Mouse (Mus musculus): ENCODE results near the gene Grip1. TPM values are rescaled to one million over a fixed set of nuclear protein-coding genes. Genes with fewer than 3 reads are reported as not detected.

Grip1 gene
- total RNA-seq, 2 experiments from 2014 or later: not detected

GRCm38 (mm10) chr10:119550630-119551029, 97.0 kb downstream of the Grip1 start:
- no peak for ATAC-seq (replicated peaks; ENCODE audit: low FRiP score, poor library complexity, severe bottlenecking)

DNA sequence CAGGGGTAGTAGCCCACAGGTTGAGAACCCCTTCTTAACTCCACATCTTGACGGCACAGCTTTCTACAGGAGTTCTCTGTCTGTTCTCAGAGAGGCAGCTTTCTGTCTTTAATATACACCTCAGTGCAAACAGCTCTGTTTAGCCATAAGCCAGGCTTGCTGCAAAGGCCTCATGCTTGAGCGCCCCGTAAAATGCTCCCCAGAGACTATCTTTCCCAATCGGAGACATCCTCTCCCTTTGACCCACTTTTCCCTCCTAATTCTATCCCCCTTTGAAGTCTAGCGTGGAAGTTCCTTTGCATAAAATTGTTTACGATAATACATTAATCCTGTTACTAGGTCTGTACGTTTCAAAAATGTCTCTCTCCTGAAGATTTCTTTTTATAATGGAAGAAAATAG, 102.7 kb downstream of the Grip1 start:
- ATAC-seq (replicated peaks; ENCODE audit: low FRiP score, poor library complexity, severe bottlenecking): no peak

DNA sequence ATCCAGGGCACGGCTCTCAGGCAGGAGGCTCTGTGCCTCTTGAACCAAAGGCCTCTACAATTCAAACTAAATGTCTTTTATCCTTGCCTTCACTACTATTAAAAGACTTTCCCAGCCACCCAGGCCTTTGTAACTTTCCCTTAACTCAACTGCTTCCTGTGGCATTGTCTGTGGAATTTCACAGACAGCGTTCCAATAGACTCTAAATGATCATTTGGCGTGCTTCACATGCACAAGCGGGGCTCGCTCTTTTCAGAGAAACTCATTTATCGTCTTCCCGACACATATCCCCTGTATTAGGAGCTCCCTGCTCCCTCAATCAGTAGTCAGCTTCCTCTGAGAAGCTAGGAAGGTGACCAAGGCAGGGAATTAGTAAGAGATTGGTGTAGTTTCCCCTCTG, 104.8 kb downstream of the Grip1 start:
- no peak for ATAC-seq (replicated peaks; ENCODE audit: low FRiP score, poor library complexity, severe bottlenecking)

- no peak for ATAC-seq (replicated peaks; ENCODE audit: low FRiP score, poor library complexity, severe bottlenecking)
Measured at GRCm38 (mm10) chr10:119564862-119565261, 111.2 kb downstream of the Grip1 start.

DNA sequence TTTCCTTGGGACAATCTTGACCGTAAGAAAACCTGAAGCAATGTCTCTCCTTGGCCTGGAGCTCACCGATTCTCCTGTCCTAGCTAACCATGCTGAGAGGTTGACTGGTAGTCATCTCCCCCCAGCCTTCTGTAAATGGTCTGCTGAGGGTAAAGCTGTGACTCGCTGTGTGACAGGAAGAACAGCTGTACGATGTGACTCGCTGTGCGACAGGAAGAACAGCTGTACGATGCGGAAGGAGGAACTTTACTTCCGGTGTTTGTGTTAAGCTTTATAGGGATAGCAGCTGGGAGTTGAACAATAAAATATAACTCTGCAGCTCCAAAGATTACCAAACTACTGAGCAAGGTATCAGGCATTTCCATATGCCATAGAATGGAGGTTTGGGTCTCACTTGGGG, 119.5 kb downstream of the Grip1 start:
- ATAC-seq (replicated peaks; ENCODE audit: low FRiP score, poor library complexity, severe bottlenecking): no peak

GRCm38 (mm10) chr10:119575780-119576179, 122.2 kb downstream of the Grip1 start:
- no peak for ATAC-seq (replicated peaks; ENCODE audit: low FRiP score, poor library complexity, severe bottlenecking)

DNA sequence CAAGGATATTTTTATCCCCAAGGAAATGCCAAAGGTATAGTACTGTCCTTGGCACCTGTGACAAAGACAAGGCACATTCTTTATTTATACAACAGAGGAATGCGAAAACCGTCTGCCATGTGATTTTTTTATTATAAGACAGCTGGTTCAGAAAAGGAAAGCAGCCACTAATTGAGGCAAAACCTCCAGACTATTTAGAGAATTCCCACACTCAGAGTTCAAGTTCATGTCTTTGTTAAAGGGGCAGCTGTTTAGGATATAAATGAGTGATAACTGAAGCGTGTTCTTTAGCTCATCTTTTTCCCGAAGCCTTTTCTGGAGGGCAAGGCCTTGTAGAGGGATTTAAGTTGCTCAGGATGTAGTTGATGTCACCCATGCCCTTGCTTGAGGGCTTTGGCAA, 126.4 kb downstream of the Grip1 start:
- no peak for ATAC-seq (replicated peaks; ENCODE audit: low FRiP score, poor library complexity, severe bottlenecking)

DNA sequence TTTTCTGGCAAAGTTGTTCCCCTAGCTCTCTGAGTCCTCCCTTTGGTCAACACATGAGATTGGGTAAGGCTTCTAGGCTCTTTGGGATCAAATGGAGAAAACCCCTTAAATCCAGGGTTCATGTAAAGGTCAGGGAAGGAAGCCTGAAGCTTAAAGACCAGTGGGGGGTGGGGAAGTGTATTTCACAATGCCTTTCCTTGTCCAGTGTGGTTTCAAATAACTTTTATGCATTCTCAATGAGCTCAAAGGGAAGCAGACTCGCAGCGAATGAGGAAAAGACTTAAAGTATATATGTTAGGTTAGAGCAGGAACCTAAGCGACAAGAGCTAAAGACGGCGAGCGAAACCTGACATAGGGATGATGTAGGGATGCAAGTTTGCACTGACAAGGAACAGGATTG, 131.0 kb downstream of the Grip1 start:
- ATAC-seq (replicated peaks; ENCODE audit: low FRiP score, poor library complexity, severe bottlenecking): no peak

DNA sequence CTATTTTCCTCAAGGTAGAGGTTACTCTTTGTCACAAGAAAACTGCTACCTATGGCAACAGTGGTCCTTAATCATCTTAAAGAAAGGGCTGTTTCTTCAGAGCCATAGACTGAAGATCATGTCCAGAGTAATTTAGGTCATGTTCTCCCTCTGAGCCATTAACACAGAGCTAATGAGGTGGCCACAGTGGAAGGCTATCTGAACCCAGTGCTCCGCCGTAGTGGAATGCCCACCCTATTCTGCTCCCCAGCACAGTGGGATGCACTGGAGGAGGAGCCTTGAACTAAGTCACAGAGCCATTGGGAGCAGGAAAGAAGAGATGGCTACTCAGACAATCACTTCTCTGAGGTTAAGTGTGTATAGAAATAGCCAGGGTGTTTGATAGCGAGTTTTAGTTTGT, 133.3 kb downstream of the Grip1 start:
- no peak for ATAC-seq (replicated peaks; ENCODE audit: low FRiP score, poor library complexity, severe bottlenecking)

- no peak for ATAC-seq (replicated peaks; ENCODE audit: low FRiP score, poor library complexity, severe bottlenecking)
Measured at GRCm38 (mm10) chr10:119596822-119597221, 143.2 kb downstream of the Grip1 start.

GRCm38 (mm10) chr10:119607501-119607900, 153.9 kb downstream of the Grip1 start:
- ATAC-seq (replicated peaks; ENCODE audit: low FRiP score, poor library complexity, severe bottlenecking): no peak

- no peak for ATAC-seq (replicated peaks; ENCODE audit: low FRiP score, poor library complexity, severe bottlenecking)
Measured at GRCm38 (mm10) chr10:119608998-119609397, 155.4 kb downstream of the Grip1 start.

DNA sequence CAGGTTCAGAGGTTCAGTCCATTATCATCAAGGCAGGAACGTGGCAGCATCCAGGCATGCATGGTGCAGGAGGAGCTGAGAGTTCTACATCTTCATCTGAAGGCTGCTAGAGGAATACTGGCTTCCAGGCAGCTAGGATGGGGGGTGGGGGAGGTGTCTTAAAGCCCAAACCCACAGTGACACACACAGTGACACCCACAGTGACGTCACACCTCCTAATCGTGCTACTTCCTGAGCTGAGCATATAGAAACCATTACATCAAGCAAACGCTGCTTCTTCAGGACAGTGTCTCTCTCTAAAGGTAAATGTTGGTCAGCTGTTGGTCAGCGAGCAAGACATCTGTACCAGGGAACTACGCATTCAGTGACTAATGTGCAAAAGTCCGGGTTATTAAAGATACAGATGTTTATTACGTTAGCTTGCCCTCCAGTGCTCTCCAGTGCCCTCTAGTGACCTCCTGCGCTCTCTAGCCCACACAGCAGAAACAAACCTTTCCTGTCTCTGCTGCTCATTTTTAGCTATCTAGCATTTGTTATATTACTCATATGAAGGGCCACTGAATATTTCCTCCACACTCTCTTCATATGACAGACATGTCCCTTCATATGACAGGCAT, 156.8 kb downstream of the Grip1 start:
- no peak for ATAC-seq (replicated peaks; ENCODE audit: low FRiP score, poor library complexity, severe bottlenecking)

GRCm38 (mm10) chr10:119612034-119612433, 158.4 kb downstream of the Grip1 start:
- ATAC-seq (replicated peaks; ENCODE audit: low FRiP score, poor library complexity, severe bottlenecking): no peak

- no peak for ATAC-seq (replicated peaks; ENCODE audit: low FRiP score, poor library complexity, severe bottlenecking)
Measured at GRCm38 (mm10) chr10:119614726-119615125, 161.1 kb downstream of the Grip1 start.

- no peak for ATAC-seq (replicated peaks; ENCODE audit: low FRiP score, poor library complexity, severe bottlenecking)
Measured at GRCm38 (mm10) chr10:119615240-119615885, 161.7 kb downstream of the Grip1 start.

GRCm38 (mm10) chr10:119616078-119616477, 162.4 kb downstream of the Grip1 start:
- ATAC-seq (replicated peaks; ENCODE audit: low FRiP score, poor library complexity, severe bottlenecking): no peak

DNA sequence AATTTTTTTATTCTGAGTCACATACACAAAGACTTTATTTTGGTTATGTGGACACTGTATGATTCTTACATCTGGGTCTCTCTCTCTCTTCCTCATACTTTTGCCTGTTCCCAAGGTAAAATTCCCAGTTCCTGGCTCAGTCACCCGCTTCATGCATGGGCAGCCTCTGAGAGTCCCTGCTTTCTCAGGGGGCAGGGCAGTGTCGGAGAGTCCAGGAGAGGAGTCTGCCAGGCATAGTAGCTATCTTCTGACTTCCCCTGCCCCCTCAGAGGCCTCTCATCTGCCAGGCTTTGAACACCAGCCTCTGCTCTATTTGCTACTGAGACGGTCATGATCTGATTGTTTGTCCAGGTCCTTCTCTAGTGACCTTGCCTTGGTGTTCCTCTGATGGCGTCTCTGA, 175.0 kb downstream of the Grip1 start:
- ATAC-seq (replicated peaks; ENCODE audit: low FRiP score, poor library complexity, severe bottlenecking): no peak

GRCm38 (mm10) chr10:119630401-119630800, 176.8 kb downstream of the Grip1 start:
- no peak for ATAC-seq (replicated peaks; ENCODE audit: low FRiP score, poor library complexity, severe bottlenecking)

DNA sequence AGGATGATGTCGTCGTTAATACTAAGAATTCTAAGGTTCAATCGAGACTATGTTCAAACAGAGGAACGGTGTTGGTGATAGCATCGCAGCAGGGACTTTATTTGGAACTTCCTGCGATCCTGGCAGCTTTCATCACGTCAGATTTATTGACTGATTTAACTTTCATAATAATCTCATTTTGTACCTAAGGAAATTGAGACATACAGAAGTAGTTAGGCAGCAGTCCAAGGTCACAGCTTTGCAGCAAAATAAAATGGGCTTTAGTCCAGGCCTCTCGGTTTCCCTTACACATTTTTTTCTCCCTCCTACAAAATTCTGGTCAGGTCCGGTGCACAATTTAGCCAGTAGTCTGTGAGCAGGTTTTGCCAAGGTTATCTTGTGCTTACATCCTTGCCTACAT, 178.3 kb downstream of the Grip1 start:
- ATAC-seq (replicated peaks; ENCODE audit: low FRiP score, poor library complexity, severe bottlenecking): no peak

GRCm38 (mm10) chr10:119634544-119634943, 180.9 kb downstream of the Grip1 start:
- ATAC-seq (replicated peaks; ENCODE audit: low FRiP score, poor library complexity, severe bottlenecking): no peak

DNA sequence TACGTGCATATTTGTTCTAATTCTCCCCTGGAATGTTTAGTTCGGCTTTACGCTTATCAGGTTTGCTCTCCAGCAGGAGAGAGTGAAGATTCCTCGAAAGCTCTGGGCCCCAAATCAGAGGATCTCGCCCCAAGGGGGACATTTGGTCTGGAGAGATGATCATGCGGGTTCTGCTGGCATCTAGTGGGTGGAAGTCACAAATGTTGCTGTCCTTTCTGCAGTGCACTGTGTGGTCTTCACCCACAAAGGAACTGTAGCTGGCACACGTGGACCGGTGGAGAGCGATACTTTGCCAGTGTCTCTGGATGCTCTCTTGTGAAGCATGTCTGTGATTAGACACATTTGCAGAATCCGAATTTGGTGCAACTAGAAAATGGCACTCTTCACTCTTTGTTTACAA, 186.9 kb downstream of the Grip1 start:
- ATAC-seq (replicated peaks; ENCODE audit: low FRiP score, poor library complexity, severe bottlenecking): no peak

Measured in erythroblast, adult 5-6 weeks (primary cell).